Mouse (Mus musculus): Measurements from ENCODE around the gene Cbx5. TPM values are rescaled to one million over a fixed set of nuclear protein-coding genes. Genes with fewer than 3 reads are reported as not detected.
"Not testable (repeated sequence)": the region's sequence is repeated elsewhere in the genome, so short reads cannot be mapped to it uniquely, and the experiment has no call there.

Cbx5 gene
- polyA plus RNA-seq, 1 experiment from 2014 or later, result 204 TPM

DNA sequence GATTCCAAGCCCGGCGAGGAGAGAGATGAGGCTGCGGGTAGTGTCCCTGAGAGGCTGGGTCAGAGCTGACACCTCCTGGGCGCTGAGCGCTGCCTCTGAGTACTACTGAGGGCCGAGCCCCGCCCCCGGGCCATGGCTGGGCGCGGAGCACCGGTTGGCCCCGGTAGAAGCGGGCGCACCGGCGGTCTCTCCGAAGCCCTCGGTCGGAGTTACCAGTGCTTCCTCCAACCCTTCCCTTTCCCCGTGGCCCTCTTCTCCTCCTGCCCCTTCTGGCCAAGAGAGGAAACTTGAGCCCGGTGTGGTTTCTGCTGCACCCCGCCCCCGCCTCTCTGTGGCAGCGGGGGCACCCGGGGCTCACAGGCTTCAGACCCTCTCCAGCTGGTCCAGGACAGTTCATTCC is 15.6 kb upstream of the Cbx5 start:
- no peak overlapping the region for H3K27ac ChIP-seq (ENCODE audit: low read depth, low read length)

DNA sequence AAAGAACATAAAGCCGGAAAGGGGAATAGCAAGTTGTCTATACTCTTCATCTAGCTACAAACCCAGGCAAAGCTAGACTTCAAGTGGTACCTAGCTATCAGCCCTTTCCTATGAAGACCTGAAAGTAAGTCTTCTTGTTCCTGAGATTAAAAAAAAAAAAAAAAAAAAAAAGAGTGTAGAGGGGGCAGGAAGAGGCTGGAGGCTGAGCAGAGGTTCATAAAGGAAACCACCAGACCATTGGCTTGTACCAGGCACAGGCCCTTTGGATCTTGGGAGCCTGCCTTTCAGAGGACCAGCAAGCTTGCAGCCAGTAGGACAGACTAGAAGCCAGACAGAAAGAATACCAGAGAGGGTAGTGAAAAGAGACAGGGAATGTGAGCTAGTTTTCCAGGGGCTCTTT is 13.7 kb upstream of the Cbx5 start:
- Histone ChIP-seq H3K9me3 (ENCODE audit: control insufficient read depth, low read length) (no peaks in the 10 kb centered on the region), H3K36me3 (ENCODE audit: control insufficient read depth, insufficient read depth, low read length) (peaks cover 4% of the 10 kb centered on the region; the same call in 1 of the 2 replicates), H3K4me1 (replicated peaks; ENCODE audit: control insufficient read depth, insufficient read depth, low read length) (peaks cover 9% of the 10 kb centered on the region; the same call in 1 of the 2 replicates), H3K27me3 (ENCODE audit: control insufficient read depth, insufficient read depth, low read length) (0 out of 2 replicates have a peak, but pooled peaks cover 3% of the 10 kb centered on the region), H3K9ac (ENCODE audit: low read depth, low read length) (no peak overlapping the region), H3K4me2 (replicated peaks; ENCODE audit: low read depth, low read length) (no peak overlapping the region), H3K27ac (ENCODE audit: low read depth, low read length) (no peak overlapping the region), H3K4me3 (ENCODE audit: low read depth, low read length) (no peak overlapping the region)
- no peak for DNase-seq (ENCODE audit: low spot score)
- 85% methylated on average over 1 of the region's 1 CpGs for WGBS
- ATAC-seq (ENCODE audit: low FRiP score), result no peak

More for the DNA sequence above, 15.6 kb upstream of the Cbx5 start:
- peak overlapping the region; percentile 58 for H3K9ac ChIP-seq (ENCODE audit: low read depth, low read length)
- DNase-seq (ENCODE audit: low spot score) (peak; percentile 60), ATAC-seq (ENCODE audit: low FRiP score) (peak; percentile 63; the same call in 1 of the 2 replicates)
- 0% methylated on average over 15 of the region's 25 CpGs for WGBS
- no peaks in the 10 kb centered on the region for H3K36me3 ChIP-seq (ENCODE audit: control insufficient read depth, insufficient read depth, low read length)
- H3K4me3 ChIP-seq (ENCODE audit: low read depth, low read length), result peak overlapping the region; percentile 32
- H3K9me3 ChIP-seq (ENCODE audit: control insufficient read depth, low read length), result no peaks in the 10 kb centered on the region
- H3K4me1 ChIP-seq (replicated peaks; ENCODE audit: control insufficient read depth, insufficient read depth, low read length), result peaks cover 10% of the 10 kb centered on the region; the same call in 1 of the 2 replicates
- peak overlapping the region; percentile 80 for H3K4me2 ChIP-seq (replicated peaks; ENCODE audit: low read depth, low read length)
- 0 out of 2 replicates have a peak, but pooled peaks cover 3% of the 10 kb centered on the region for H3K27me3 ChIP-seq (ENCODE audit: control insufficient read depth, insufficient read depth, low read length)

DNA sequence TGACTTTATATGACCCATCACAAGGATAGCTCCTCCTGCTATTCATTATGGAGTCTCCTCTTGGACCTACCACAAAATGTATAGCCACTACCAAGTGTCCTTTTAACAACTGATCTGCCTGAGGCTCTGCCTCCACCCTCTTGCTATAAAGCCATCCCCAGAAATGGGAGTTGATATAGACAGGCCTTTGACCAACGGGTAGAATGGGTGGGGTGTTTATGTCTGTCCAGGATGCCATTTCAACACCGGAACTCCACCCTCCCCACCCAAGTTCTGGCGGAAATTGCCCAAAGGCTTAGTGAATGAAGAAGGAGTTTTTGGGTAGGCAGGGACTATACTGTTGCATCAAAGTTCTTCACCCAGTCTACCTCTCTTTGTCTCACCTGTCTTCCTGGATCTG is 13.0 kb upstream of the Cbx5 start:
- Histone ChIP-seq H3K4me2 (replicated peaks; ENCODE audit: low read depth, low read length) (no peak overlapping the region), H3K27me3 (ENCODE audit: control insufficient read depth, insufficient read depth, low read length) (0 out of 2 replicates have a peak, but pooled peaks cover 3% of the 10 kb centered on the region), H3K9me3 (ENCODE audit: control insufficient read depth, low read length) (no peaks in the 10 kb centered on the region), H3K27ac (ENCODE audit: low read depth, low read length) (no peak overlapping the region), H3K9ac (ENCODE audit: low read depth, low read length) (no peak overlapping the region), H3K4me1 (replicated peaks; ENCODE audit: control insufficient read depth, insufficient read depth, low read length) (peaks cover 7% of the 10 kb centered on the region; the same call in 1 of the 2 replicates), H3K36me3 (ENCODE audit: control insufficient read depth, insufficient read depth, low read length) (peaks cover 5% of the 10 kb centered on the region; the same call in 1 of the 2 replicates), H3K4me3 (ENCODE audit: low read depth, low read length) (no peak overlapping the region)
- ATAC-seq (ENCODE audit: low FRiP score) (no peak), DNase-seq (ENCODE audit: low spot score) (no peak)
- WGBS, result 90% methylated on average over 3 of the region's 3 CpGs

DNA sequence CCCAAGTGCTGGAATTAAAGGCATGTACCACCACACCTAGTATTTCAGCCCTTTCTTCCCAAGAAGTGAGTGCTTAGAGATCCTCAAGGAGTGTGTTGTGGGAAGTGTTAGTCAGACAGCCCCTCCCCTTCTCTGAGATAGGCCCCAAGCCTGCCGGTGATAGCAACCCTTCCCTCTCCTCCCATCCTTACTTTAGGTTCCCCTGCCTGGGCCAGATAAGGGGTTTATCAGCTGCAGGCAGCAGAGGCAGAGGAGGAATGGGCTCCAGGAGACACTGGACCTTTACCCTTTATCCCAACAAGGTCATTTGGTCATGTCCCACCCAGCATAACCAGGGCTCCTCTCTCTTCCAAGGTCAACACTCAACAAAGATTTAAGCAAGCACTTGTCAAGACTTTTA is 12.0 kb upstream of the Cbx5 start:
- H3K4me2 ChIP-seq (replicated peaks; ENCODE audit: low read depth, low read length), result no peak overlapping the region
- peaks cover 12% of the 10 kb centered on the region; the same call in 1 of the 2 replicates for H3K36me3 ChIP-seq (ENCODE audit: control insufficient read depth, insufficient read depth, low read length)
- 70% methylated on average over 1 of the region's 1 CpGs for WGBS
- no peak for DNase-seq (ENCODE audit: low spot score)
- no peak overlapping the region for H3K9ac ChIP-seq (ENCODE audit: low read depth, low read length)
- 0 out of 2 replicates have a peak, but pooled peaks cover 3% of the 10 kb centered on the region for H3K27me3 ChIP-seq (ENCODE audit: control insufficient read depth, insufficient read depth, low read length)
- H3K4me3 ChIP-seq (ENCODE audit: low read depth, low read length), result no peak overlapping the region
- no peak for ATAC-seq (ENCODE audit: low FRiP score)
- H3K9me3 ChIP-seq (ENCODE audit: control insufficient read depth, low read length), result no peaks in the 10 kb centered on the region
- H3K4me1 ChIP-seq (replicated peaks; ENCODE audit: control insufficient read depth, insufficient read depth, low read length), result peaks cover 7% of the 10 kb centered on the region; the same call in 1 of the 2 replicates
- no peak overlapping the region for H3K27ac ChIP-seq (ENCODE audit: low read depth, low read length)

DNA sequence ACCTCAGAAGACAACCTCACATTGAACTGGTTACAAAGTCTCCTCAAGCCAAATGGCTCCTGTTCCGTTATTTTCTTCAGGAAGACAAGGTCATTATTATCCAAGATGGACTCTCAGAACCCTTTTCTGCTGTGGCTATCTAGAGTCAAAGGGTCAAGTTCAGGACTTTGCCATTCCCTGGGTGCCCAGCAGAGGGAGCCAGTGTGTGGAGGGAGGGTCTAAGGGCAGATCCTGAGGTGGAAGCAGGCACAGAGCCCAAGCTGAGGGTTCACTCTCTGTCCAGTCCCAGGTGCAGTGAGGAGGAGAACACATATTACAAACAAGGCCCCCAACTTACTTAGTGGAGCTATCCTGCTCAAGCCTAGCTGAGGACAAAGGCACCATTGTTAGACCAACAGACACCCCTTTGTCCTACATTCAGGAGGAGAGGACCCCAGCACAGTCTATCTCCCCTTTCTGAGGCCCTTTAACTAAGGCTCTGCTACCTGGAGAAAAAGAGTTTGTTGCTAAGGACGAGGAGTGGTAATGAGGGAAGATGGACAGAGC is 10.7 kb upstream of the Cbx5 start:
- ATAC-seq (ENCODE audit: low FRiP score), result peak; percentile 34; the same call in 1 of the 2 replicates
- H3K4me3 ChIP-seq (ENCODE audit: low read depth, low read length), result no peak overlapping the region
- H3K4me1 ChIP-seq (replicated peaks; ENCODE audit: control insufficient read depth, insufficient read depth, low read length), result peaks cover 5% of the 10 kb centered on the region; the same call in 1 of the 2 replicates
- H3K9ac ChIP-seq (ENCODE audit: low read depth, low read length), result no peak overlapping the region
- H3K9me3 ChIP-seq (ENCODE audit: control insufficient read depth, low read length), result no peaks in the 10 kb centered on the region
- 30% methylated on average over 2 of the region's 2 CpGs for WGBS
- H3K4me2 ChIP-seq (replicated peaks; ENCODE audit: low read depth, low read length), result no peak overlapping the region
- H3K27ac ChIP-seq (ENCODE audit: low read depth, low read length), result peak overlapping the region; percentile 11; the same call in 1 of the 2 replicates
- H3K36me3 ChIP-seq (ENCODE audit: control insufficient read depth, insufficient read depth, low read length), result peaks cover 19% of the 10 kb centered on the region
- DNase-seq (ENCODE audit: low spot score), result peak; percentile 76
- H3K27me3 ChIP-seq (ENCODE audit: control insufficient read depth, insufficient read depth, low read length), result 0 out of 2 replicates have a peak, but pooled peaks cover 3% of the 10 kb centered on the region

DNA sequence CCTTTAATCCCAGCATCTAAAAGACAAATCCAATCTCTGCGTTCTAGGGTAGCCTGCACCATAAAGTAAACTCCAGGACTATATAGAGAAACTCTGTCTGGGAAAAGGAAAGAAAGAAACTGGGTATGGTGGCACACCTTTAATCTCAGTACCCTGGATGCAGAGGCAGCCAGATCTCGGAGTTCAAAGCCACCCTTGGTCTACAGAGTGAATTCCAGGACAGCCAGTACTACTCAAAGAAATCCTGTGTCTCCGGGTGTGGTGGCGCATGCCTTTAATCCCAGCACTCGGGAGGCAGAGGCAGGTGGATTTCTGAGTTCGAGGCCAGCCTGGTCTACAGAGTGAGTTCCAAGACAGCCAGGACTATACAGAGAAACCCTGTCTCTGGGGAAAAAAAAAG is 9.9 kb upstream of the Cbx5 start:
- H3K9ac ChIP-seq (ENCODE audit: low read depth, low read length); H3K27me3 ChIP-seq (ENCODE audit: control insufficient read depth, insufficient read depth, low read length); H3K4me2 ChIP-seq (replicated peaks; ENCODE audit: low read depth, low read length); H3K4me1 ChIP-seq (replicated peaks; ENCODE audit: control insufficient read depth, insufficient read depth, low read length); H3K9me3 ChIP-seq (ENCODE audit: control insufficient read depth, low read length); H3K4me3 ChIP-seq (ENCODE audit: low read depth, low read length); ATAC-seq (ENCODE audit: low FRiP score); DNase-seq (ENCODE audit: low spot score): not testable (repeated sequence)
- 83% methylated on average over 6 of the region's 6 CpGs for WGBS
- peak overlapping the region; percentile 33; the same call in 1 of the 2 replicates for H3K27ac ChIP-seq (ENCODE audit: low read depth, low read length)
- peaks cover 22% of the 10 kb centered on the region for H3K36me3 ChIP-seq (ENCODE audit: control insufficient read depth, insufficient read depth, low read length)

DNA sequence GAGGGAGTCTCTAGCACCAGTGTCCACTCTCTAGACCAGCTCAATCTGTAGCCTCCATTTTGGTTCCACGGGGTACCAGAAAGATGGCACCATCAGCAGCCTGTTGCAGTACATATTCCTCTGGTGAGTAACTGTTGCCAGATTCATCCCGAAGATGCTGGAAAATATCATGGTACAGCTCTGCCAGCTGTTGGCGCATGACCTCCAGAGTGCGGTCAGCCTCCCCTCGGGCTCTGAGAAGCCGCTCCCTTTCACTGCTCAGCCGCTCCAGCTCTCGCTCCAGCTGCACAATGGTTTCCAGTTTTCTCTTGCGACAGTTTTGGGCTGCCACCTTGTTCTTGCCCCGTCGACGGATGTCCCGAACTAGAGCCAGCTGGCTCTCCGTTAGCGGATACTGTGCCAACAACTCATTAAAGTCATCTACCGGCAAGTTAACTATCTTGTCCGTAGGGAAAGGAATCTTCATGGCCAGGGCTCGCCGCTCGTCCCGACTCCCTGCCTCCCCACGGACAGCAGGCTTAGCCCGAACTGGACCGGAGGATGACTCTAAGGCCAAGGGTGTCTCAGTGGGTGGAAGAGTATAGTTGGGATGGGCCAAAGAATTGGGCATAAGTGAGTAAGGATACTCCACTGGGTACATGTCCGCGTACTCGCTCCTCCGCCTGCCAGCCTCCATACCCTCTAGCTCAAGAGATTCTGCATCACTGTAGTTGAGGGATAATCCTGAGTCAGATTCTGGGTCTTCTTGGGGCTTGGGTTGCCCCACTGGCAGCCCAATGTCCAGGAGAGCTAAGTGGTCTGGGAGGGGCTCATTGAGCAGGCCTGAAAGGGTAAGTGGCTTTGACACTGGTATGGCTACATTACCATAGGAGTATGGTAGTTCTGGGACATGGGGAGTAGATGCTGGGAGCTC is 9.0 kb upstream of the Cbx5 start:
- no peaks in the 10 kb centered on the region for H3K4me1 ChIP-seq (replicated peaks; ENCODE audit: control insufficient read depth, insufficient read depth, low read length)
- no peak overlapping the region for H3K4me3 ChIP-seq (ENCODE audit: low read depth, low read length)
- ATAC-seq (ENCODE audit: low FRiP score) (peak; percentile 28; the same call in 1 of the 2 replicates), DNase-seq (ENCODE audit: low spot score) (no peak)
- no peaks in the 10 kb centered on the region for H3K9me3 ChIP-seq (ENCODE audit: control insufficient read depth, low read length)
- H3K27me3 ChIP-seq (ENCODE audit: control insufficient read depth, insufficient read depth, low read length), result no peaks in the 10 kb centered on the region
- peak overlapping the region; percentile 33; the same call in 1 of the 2 replicates for H3K27ac ChIP-seq (ENCODE audit: low read depth, low read length)
- peaks cover 26% of the 10 kb centered on the region for H3K36me3 ChIP-seq (ENCODE audit: control insufficient read depth, insufficient read depth, low read length)
- no peak overlapping the region for H3K4me2 ChIP-seq (replicated peaks; ENCODE audit: low read depth, low read length)
- no peak overlapping the region for H3K9ac ChIP-seq (ENCODE audit: low read depth, low read length)
- WGBS, result 83% methylated on average over 28 of the region's 28 CpGs

DNA sequence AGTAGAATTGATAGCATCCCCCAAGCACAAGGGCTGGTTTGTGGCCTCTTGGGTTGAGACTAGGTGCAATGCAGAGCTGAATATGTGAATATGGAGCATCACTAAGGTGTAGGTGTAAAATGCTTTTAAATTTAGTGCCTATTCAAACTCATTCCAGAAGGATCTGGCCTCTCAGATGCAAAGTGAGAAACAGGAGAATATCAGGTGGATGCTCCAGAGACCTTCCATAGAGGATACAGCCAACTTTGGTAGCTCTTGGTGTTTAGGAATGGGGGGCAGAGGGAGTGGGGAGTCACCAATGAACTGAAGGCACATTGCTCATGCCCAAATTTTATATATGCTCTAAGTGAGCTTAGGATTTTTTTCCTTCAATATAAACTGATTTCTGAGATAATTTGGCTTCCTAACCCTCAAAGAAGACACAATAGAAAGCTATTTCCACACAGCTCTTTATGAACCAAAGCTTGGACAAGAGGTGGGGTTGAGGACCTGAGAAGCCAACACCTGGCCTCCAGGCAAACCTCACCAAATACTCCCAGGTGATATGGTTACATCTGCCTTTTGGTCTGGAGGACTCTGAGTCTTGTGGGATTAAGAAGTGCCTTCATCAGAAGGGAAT is 8.3 kb upstream of the Cbx5 start:
- Histone ChIP-seq H3K4me2 (replicated peaks; ENCODE audit: low read depth, low read length) (no peak overlapping the region), H3K27me3 (ENCODE audit: control insufficient read depth, insufficient read depth, low read length) (no peaks in the 10 kb centered on the region), H3K9me3 (ENCODE audit: control insufficient read depth, low read length) (no peaks in the 10 kb centered on the region), H3K4me3 (ENCODE audit: low read depth, low read length) (no peak overlapping the region), H3K9ac (ENCODE audit: low read depth, low read length) (no peak overlapping the region), H3K36me3 (ENCODE audit: control insufficient read depth, insufficient read depth, low read length) (peaks cover 29% of the 10 kb centered on the region), H3K27ac (ENCODE audit: low read depth, low read length) (no peak overlapping the region), H3K4me1 (replicated peaks; ENCODE audit: control insufficient read depth, insufficient read depth, low read length) (peaks cover 3% of the 10 kb centered on the region; the same call in 1 of the 2 replicates)
- DNase-seq (ENCODE audit: low spot score), result no peak
- ATAC-seq (ENCODE audit: low FRiP score), result 0 out of 2 replicates have a peak, but pooled peaks have one; percentile 10

All from hindbrain, embryonic 11.5 days (tissue).